Mouse (Mus musculus) heart, embryonic 11.5 days (tissue): ENCODE measurements around the gene Vav1. TPM values are rescaled to one million over a fixed set of nuclear protein-coding genes. Genes with fewer than 3 reads are reported as not detected.

Experiments
- ATAC-seq: fragments of 200-750 bp; cut with Nextera tagmentation; replicated peaks from 2 replicates; pipeline ENCODE4 v1.8.0; 2017; ENCODE audit warnings: moderate library complexity; ENCODE audit not compliant: insufficient number of reproducible peaks, low FRiP score, low TSS enrichment
- H3K27ac ChIP-seq: fragments of 300-500 bp; sonication (generic); 2 replicates; pipeline ENCODE4 v1.5.1; 2014; ENCODE audit warnings: mild to moderate bottlenecking, low read depth, low read length
- H3K27me3 ChIP-seq: fragments of 300-500 bp; sonication (generic); 2 replicates; pipeline ENCODE4 v1.6.1; 2014; ENCODE audit warnings: mild to moderate bottlenecking, low read length, mixed read lengths; ENCODE audit not compliant: control insufficient read depth, insufficient read depth
- H3K36me3 ChIP-seq: fragments of 300-500 bp; sonication (generic); 2 replicates; pipeline ENCODE4 v1.6.1; 2014; ENCODE audit warnings: mild to moderate bottlenecking, low read length, moderate library complexity, mixed read lengths; ENCODE audit not compliant: control insufficient read depth, insufficient read depth
- H3K4me1 ChIP-seq: fragments of 300-500 bp; sonication (generic); 2 replicates; pipeline ENCODE4 v1.6.1; 2014; ENCODE audit warnings: low read length; ENCODE audit not compliant: control insufficient read depth, insufficient read depth
- H3K4me2 ChIP-seq: fragments of 300-500 bp; sonication (generic); 2 replicates; pipeline ENCODE4 v1.6.1; 2014; ENCODE audit warnings: mild to moderate bottlenecking, moderate library complexity
- H3K4me3 ChIP-seq: fragments of 300-500 bp; sonication (generic); 2 replicates; pipeline ENCODE4 v1.5.1; 2014; ENCODE audit warnings: low read depth, low read length
- H3K9ac ChIP-seq: fragments of 300-500 bp; sonication (generic); 2 replicates; pipeline ENCODE4 v1.6.1; 2014; ENCODE audit warnings: mild to moderate bottlenecking, low read depth, low read length, moderate library complexity
- H3K9me3 ChIP-seq: fragments of 300-500 bp; sonication (generic); replicated peaks from 2 replicates; pipeline ENCODE4 v1.6.1; 2016; ENCODE audit warnings: low read length; ENCODE audit not compliant: control insufficient read depth
- WGBS: fragments of 180-500 bp; shearing (Covaris S2); extraction: QIAGEN DNeasy Blood & Tissue Kit; methylation state at CpG from one replicate; pipeline ENCODE4 v1.1.7; 2014; ENCODE audit not compliant: insufficient replicate concordance; 5-methylcytosine and 5-hydroxymethylcytosine counted together
- polyA plus RNA-seq: library from polyadenylated mRNA; unstranded; fragments of >200 nt; fragmentation: Nextera tagmentation; extraction: Ambion mirVana; gene quantifications from 2 replicates; pipeline ENCODE4 v1.2.1, GENCODE M21; 2014

Gene Vav1
- polyA plus RNA-seq, 1 experiment from 2014 or later, result 2.2 TPM

DNA sequence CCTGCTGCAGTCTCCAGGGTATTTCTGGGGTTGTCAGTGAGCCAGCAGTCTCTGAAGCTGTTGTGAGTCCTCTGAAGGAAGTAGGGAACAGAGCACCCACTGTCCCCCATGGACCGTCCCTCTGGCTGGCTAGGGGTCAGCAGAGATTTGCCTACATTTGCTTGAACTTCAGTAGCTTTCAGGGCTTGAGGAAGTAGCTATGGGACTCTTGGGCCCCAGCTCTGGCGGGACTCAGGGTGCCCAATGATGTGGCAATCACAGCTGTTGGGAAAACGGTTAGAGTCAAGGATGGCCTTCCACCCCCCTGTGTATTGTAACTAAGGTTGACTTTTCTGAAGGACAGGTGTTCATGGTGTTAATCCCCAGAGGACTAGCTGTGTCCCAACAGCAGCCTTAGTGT, 1.5 kb downstream of the Vav1 start:
- 68% methylated on average over 3 of the region's 3 CpGs for WGBS
- no peak for ATAC-seq
- Histone ChIP-seq H3K27me3 (peaks cover 18% of the 10 kb centered on the region), H3K9me3 (no peaks in the 10 kb centered on the region), H3K36me3 (no peaks in the 10 kb centered on the region), H3K27ac (no peak overlapping the region), H3K9ac (no peak overlapping the region), H3K4me2 (no peak overlapping the region), H3K4me3 (no peak overlapping the region), H3K4me1 (peaks cover 4% of the 10 kb centered on the region)

DNA sequence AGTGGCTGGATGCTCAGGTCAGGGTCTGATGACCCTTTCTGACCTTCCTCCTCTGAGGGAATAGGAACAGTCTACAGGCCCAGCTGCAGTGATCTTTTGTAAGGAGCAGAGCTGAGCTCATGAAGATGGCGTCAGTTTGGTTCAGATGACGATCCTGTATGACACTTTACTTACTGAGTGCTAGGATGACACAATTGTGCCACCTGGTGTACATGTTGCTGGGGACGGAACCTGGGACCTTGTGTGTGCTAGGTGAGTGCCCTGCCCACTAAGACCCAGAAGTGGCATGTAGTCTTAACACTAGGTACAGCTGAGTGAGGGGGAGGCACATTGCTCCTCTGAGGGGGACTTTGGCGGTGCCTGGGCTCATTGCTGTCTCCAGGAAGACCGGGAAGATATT, 5.0 kb downstream of the Vav1 start:
- no peak overlapping the region for H3K27ac ChIP-seq
- no peak overlapping the region for H3K9ac ChIP-seq
- no peaks in the 10 kb centered on the region for H3K36me3 ChIP-seq
- peaks cover 6% of the 10 kb centered on the region for H3K27me3 ChIP-seq
- ATAC-seq, result no peak
- 68% methylated on average over 5 of the region's 5 CpGs for WGBS
- no peaks in the 10 kb centered on the region for H3K9me3 ChIP-seq
- no peaks in the 10 kb centered on the region for H3K4me1 ChIP-seq
- no peak overlapping the region for H3K4me3 ChIP-seq
- H3K4me2 ChIP-seq, result no peak overlapping the region

GRCm38 (mm10) chr17:57285077-57285476, 6.2 kb downstream of the Vav1 start:
- no peaks in the 10 kb centered on the region for H3K4me1 ChIP-seq
- no peaks in the 10 kb centered on the region for H3K36me3 ChIP-seq
- no peaks in the 10 kb centered on the region for H3K9me3 ChIP-seq
- no peak overlapping the region for H3K4me2 ChIP-seq
- H3K27me3 ChIP-seq, result no peaks in the 10 kb centered on the region
- 48% methylated on average over 2 of the region's 2 CpGs for WGBS
- no peak overlapping the region for H3K27ac ChIP-seq
- no peak overlapping the region for H3K9ac ChIP-seq
- H3K4me3 ChIP-seq, result no peak overlapping the region
- no peak for ATAC-seq

GRCm38 (mm10) chr17:57286718-57287355, 7.9 kb downstream of the Vav1 start:
- no peak overlapping the region for H3K9ac ChIP-seq
- no peak overlapping the region for H3K27ac ChIP-seq
- H3K27me3 ChIP-seq, result no peaks in the 10 kb centered on the region
- no peak overlapping the region for H3K4me2 ChIP-seq
- no peaks in the 10 kb centered on the region for H3K36me3 ChIP-seq
- no peak overlapping the region for H3K4me3 ChIP-seq
- WGBS, result 76% methylated on average over 8 of the region's 8 CpGs
- H3K9me3 ChIP-seq, result no peaks in the 10 kb centered on the region
- no peaks in the 10 kb centered on the region for H3K4me1 ChIP-seq
- no peak for ATAC-seq

GRCm38 (mm10) chr17:57289252-57289651, 10.4 kb downstream of the Vav1 start:
- H3K27ac ChIP-seq, result peak overlapping the region; percentile 32; the same call in 1 of the 2 replicates
- WGBS, result 78% methylated on average over 5 of the region's 5 CpGs
- ATAC-seq, result no peak

GRCm38 (mm10) chr17:57290001-57290670, 11.2 kb downstream of the Vav1 start:
- H3K27ac ChIP-seq, result peak overlapping the region; percentile 71
- H3K36me3 ChIP-seq, result no peaks in the 10 kb centered on the region
- no peaks in the 10 kb centered on the region for H3K27me3 ChIP-seq
- 54% methylated on average over 9 of the region's 9 CpGs for WGBS
- ATAC-seq, result peak; percentile 64
- H3K9ac ChIP-seq, result no peak overlapping the region
- H3K4me2 ChIP-seq, result no peak overlapping the region
- H3K4me3 ChIP-seq, result no peak overlapping the region
- H3K9me3 ChIP-seq, result no peaks in the 10 kb centered on the region
- H3K4me1 ChIP-seq, result no peaks in the 10 kb centered on the region

More at GRCm38 (mm10) chr17:57289252-57289651, 10.4 kb downstream of the Vav1 start:
- H3K9me3 ChIP-seq, result no peaks in the 10 kb centered on the region
- H3K9ac ChIP-seq, result no peak overlapping the region
- no peak overlapping the region for H3K4me2 ChIP-seq
- H3K4me3 ChIP-seq, result no peak overlapping the region
- no peaks in the 10 kb centered on the region for H3K4me1 ChIP-seq
- no peaks in the 10 kb centered on the region for H3K36me3 ChIP-seq
- H3K27me3 ChIP-seq, result no peaks in the 10 kb centered on the region

- no peaks in the 10 kb centered on the region for H3K9me3 ChIP-seq
- no peak overlapping the region for H3K9ac ChIP-seq
- ATAC-seq, result no peak
- no peak overlapping the region for H3K4me3 ChIP-seq
- 60% methylated on average over 7 of the region's 7 CpGs for WGBS
- no peaks in the 10 kb centered on the region for H3K4me1 ChIP-seq
- H3K36me3 ChIP-seq, result no peaks in the 10 kb centered on the region
- no peaks in the 10 kb centered on the region for H3K27me3 ChIP-seq
- H3K4me2 ChIP-seq, result no peak overlapping the region
- peak overlapping the region; percentile 71 for H3K27ac ChIP-seq
Measured at GRCm38 (mm10) chr17:57290671-57291055, 11.8 kb downstream of the Vav1 start.

GRCm38 (mm10) chr17:57292302-57292701, 13.4 kb downstream of the Vav1 start:
- H3K27me3 ChIP-seq, result no peaks in the 10 kb centered on the region
- H3K4me3 ChIP-seq, result no peak overlapping the region
- H3K36me3 ChIP-seq, result no peaks in the 10 kb centered on the region
- no peak overlapping the region for H3K4me2 ChIP-seq
- no peaks in the 10 kb centered on the region for H3K9me3 ChIP-seq
- no peak for ATAC-seq
- WGBS, result 87% methylated on average over 2 of the region's 2 CpGs
- no peaks in the 10 kb centered on the region for H3K4me1 ChIP-seq
- no peak overlapping the region for H3K27ac ChIP-seq
- H3K9ac ChIP-seq, result no peak overlapping the region

GRCm38 (mm10) chr17:57292968-57293367, 14.1 kb downstream of the Vav1 start:
- no peak overlapping the region for H3K27ac ChIP-seq
- H3K4me3 ChIP-seq, result no peak overlapping the region
- H3K9me3 ChIP-seq, result no peaks in the 10 kb centered on the region
- ATAC-seq, result no peak
- H3K36me3 ChIP-seq, result no peaks in the 10 kb centered on the region
- WGBS, result 89% methylated on average over 9 of the region's 9 CpGs
- H3K4me1 ChIP-seq, result no peaks in the 10 kb centered on the region
- no peaks in the 10 kb centered on the region for H3K27me3 ChIP-seq
- H3K9ac ChIP-seq, result no peak overlapping the region
- no peak overlapping the region for H3K4me2 ChIP-seq
